Mouse (Mus musculus) ovary, adult 10 weeks (tissue): ENCODE results near the gene Rnf24. TPM values are rescaled to one million over a fixed set of nuclear protein-coding genes. Genes with fewer than 3 reads are reported as not detected.

Experiments used
- polyA plus RNA-seq: library from polyadenylated mRNA; stranded (reverse); fragments of 350-450 nt; fragmentation: Illumina TruSeq; extraction: RNeasy Lipid Tissue Mini Kit (QIAGEN cat#74804); gene quantifications from one replicate; pipeline ENCODE4 v1.2.3, GENCODE M21; 2014

Rnf24 gene
- polyA plus RNA-seq: 14.7 TPM

GRCm38 (mm10) chr2:131352747-131353563 is at the start of gene Rnf24:
TSS of gene Rnf24 (minus strand) at chr2:131352892.

DNA sequence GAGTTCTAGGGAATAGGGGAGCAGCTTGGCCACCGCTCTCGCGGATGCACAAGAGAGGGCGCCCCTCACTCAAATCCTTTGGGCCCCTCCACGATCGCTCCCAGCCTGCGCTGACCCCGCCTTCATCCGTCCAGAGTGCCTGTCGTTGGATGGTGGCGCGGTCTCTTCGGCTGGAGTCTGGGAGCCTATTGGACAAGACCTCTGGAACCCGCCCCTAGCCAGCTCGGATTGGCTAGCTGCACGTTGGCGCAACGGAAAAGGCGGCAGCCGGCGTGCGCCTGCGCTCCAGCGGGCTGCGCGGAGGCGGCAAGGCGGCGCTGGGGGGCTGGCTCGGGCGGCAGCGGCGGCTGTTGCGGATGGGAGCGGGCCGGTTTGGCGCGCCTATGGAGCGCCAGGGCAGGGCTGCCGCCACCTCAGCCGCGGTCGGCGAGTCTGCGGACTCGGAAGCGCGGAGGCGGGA is 90.4 kb downstream of the Rnf24 start, which contains the start of gene Pank2:
TSS of gene Pank2 (plus strand) at position 283 of the 460 bp plus-strand sequence.

Other genes with a start within 250 kb of the Rnf24 start
- 1.5 TPM for gene Hspa12b, start 225.6 kb downstream of the Rnf24 start, polyA plus RNA-seq
- not detected for gene Gm11037, start 219.4 kb downstream of the Rnf24 start, polyA plus RNA-seq
- gene 1700037H04Rik, start 192.8 kb downstream of the Rnf24 start, polyA plus RNA-seq: 0.94 TPM
- 15.5 TPM for gene Cenpb, start 172.8 kb downstream of the Rnf24 start, polyA plus RNA-seq
- gene Cdc25b, start 165.9 kb downstream of the Rnf24 start, polyA plus RNA-seq: 4.8 TPM
- 3.1 TPM for gene Spef1, start 165.6 kb downstream of the Rnf24 start, polyA plus RNA-seq
- 3.4 TPM for gene Ap5s1, start 145.8 kb downstream of the Rnf24 start, polyA plus RNA-seq
- 5.8 TPM for gene Mavs, start 118.8 kb downstream of the Rnf24 start, polyA plus RNA-seq
- 79.5 TPM for gene Pank2, start 90.4 kb downstream of the Rnf24 start, polyA plus RNA-seq
- gene Smox, start 138.6 kb upstream of the Rnf24 start, polyA plus RNA-seq: 0.71 TPM
- gene Adra1d, start 209.4 kb upstream of the Rnf24 start, polyA plus RNA-seq: not detected